Mouse (Mus musculus) A20 (cell line): ENCODE results near the gene Usp22.
"Not testable (repeated sequence)": the region's sequence is repeated elsewhere in the genome, so short reads cannot be mapped to it uniquely, and the experiment has no call there.

ENCODE experiments used
- DNase-seq: peaks from one replicate; pipeline ENCODE4 v3.0.0-alpha.2; 2011; ENCODE audit warnings: low read depth, low spot score

The Usp22 gene

DNA sequence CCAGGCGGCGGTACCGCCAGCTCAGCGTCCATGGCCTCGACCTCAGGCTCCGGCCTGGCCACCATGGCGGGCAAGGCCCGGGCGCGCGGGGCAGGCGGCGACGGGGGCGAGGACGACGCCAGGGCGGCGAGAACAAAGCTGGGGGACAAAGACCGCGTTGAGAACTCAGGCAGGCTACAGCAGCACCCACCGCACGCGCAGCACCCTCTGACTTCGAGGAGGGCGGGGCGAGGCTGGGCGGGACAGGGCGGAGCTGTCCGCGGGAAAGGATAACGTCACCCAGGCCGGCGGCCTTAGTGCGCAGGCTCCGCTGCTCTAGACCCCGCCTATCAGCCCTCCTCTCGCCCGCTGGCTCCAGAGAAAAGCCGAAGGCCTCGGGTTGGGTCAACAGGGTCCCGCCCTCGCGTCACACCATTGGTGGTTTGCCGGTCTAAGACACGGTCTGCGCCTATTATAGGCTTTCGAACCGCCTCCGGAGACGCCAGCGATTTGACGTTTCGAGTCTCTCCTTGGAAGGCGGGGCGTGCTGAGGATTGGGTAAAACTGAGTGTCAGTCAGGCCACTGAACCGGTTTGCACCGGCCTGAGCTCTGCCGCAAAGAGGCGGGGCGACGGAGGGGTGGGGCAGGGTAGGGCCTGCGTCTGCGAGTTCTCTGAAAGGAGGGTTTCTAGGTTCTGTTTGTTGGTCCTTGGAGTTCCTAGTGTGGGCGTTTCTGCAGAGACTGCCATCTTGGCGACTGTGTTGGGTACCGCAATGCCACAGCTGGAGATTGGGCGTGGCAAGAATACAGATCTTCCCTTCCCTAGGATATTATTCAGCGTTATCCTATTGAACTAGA, at the start of gene Usp22:
TSS of gene Usp22 (minus strand) at position 235 of the 838 bp plus-strand sequence.
- DNase-seq, result peak; percentile 100

DNA sequence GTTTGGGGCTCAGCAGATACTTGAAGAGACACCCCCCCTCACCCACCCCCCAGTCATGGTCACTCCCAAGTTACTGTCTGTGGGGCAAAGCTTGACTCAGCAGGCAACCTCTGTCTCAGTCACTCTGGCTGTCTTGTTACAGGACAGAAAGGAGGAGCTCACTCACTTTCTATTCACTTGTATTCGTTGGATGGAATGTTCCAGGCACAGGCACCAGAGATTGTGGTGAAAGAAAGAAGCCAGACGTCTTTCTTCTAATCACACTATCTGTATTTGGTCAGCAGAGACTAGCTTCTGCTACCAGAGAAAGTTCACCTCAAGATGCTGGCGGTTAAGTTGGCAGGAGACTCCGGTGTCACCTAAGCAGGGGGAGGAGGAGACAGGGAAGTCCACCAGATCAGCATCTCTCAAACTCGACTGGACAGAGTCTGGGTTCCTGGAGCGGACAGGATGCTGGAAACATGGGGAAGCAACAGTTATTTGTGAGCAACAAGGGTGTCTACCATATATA, 49.4 kb upstream of the Usp22 start:
- no peak for DNase-seq

DNA sequence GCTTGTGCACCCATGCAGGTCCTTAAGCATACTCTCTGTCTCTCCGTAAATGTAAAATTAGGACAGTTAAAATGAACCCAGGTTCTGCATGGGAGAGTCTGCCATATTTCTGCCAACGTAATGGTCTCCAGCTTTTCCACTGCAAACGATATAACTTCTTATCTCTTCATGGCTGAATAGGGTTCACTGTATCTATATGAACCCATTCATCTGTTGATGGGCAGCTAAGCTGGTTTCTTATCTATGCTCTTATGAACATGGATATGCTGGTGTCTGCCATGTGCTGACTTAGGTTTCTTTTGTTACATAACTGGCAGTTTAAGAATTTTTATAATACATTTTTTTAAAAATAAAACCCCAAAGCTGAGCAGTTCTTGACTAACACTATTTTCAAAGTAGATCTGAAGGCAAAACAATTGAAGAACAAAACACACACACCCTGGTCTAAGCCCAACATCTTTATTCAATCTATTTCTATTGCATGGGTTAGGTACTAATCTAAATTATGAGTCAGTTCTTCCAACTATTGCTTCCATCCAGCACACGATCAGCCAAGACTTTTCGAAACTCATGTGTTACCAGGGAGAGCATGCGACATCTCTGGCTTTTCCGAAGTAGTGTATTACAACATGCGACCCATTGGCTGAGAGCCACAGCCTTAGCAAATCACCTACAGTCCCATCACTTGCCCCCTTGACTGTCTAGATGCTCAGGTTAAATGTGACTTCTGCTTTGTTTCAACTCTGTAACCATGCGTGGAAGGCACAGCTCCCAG, 48.3 kb upstream of the Usp22 start:
- no peak for DNase-seq

DNA sequence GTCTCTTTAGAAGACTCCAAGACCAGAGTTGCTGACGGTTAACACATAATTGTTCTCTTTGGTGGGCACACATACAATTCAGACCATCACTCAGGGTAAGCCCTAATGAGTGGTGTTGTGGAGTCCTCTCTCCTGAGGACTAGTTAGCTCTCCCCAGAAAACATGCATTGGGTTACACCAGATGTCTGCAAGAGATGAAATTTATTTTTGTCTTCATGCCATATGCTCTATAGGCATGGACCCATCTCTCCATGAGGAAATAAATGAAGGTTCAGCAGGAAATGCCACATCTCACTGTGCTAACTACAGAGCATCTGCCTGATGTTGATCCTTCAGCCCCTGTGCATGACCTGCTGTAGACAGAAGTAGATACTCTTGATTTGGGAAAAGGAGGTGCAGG, 47.2 kb upstream of the Usp22 start:
- no peak for DNase-seq

DNA sequence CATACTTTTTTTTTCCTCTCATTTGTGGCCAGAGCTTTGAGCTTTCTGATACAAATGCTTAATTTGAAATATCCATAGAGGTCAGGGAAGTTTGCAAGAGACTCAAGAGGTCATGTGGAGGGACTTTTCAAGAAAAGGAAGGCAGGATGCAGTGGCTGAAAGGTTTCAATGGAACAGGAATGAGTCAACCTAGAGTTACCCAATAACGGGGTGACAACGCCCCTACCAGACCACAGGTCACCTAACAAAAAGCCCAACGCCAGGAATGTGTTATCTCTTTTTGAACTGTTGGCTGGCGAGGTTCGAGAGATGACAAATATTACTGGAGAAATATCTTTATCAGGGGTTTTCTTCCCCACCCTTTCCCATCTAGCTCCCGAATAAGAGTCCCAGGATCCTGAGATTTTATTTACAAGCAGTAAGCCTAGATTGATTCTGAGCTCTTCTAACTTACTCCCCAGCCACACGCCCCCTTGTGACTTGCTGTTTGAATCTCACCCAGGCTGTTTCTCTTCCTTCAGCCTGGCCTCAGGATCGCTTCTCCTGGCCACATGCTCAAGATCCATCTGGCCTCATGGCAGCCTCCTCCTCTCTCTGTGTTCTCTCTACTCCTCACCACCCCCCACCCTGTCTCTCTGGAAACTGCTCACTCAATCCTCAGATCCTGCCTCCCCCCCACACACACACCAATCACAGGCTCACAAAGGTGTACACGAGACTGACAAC, 45.5 kb upstream of the Usp22 start:
- peak; percentile 21 for DNase-seq

DNA sequence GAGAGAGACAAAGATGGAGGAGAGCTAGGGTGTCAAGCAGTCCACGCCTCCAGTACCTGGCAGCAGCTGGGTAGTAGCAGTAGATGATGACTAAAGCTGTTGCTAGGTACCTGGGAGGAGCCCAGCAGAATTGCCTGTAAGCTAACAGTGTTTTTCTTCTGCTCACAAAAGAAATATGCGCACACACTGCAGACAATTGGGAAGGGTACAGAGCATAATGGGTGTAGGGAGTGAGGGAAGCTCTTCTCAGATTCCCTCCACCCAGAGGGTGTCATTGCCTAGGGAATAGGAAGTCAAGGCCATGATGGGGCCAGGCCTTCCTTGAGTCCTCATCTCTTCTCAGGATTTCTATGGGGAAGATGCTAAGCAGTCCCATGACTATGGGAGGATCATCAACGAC, 41.1 kb upstream of the Usp22 start:
- no peak for DNase-seq

DNA sequence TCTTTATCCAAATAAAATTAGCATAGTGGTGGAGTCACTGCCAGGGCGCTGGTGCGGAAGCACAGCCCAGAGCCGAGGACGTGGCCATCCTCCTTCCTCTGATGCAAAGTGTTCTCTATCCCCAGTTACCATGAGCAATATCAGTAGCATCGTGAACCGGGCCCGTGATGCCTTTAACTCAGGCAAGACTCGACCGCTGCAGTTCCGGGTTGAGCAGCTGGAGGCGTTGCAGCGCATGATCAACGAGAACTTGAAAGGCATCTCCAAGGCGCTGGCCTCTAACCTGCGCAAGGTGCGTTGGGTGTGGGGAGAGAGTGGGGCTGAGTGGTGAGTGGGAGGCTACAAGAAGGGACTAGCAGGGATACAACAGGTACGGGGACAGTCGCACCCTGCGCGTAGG, 37.2 kb upstream of the Usp22 start:
- no peak for DNase-seq

DNA sequence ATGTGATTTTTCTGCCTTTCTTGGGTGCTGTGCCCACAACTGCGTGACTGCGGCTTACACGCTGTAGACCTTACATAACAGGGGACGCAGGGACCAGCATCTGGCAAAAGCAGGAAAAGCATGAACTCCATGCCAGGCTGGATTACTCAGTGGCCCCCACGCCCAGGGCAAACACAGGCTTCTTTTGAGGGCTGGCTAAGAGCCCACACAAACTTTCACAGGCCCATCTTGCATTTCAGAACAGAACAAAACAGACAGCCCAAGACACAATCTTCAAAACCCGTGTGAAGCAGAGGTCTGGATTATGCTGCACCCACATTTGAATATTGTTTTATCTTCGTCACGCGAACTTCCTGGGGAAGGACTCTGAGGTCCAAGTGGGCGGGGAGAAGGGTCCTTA, 33.5 kb upstream of the Usp22 start:
- no peak for DNase-seq

DNA sequence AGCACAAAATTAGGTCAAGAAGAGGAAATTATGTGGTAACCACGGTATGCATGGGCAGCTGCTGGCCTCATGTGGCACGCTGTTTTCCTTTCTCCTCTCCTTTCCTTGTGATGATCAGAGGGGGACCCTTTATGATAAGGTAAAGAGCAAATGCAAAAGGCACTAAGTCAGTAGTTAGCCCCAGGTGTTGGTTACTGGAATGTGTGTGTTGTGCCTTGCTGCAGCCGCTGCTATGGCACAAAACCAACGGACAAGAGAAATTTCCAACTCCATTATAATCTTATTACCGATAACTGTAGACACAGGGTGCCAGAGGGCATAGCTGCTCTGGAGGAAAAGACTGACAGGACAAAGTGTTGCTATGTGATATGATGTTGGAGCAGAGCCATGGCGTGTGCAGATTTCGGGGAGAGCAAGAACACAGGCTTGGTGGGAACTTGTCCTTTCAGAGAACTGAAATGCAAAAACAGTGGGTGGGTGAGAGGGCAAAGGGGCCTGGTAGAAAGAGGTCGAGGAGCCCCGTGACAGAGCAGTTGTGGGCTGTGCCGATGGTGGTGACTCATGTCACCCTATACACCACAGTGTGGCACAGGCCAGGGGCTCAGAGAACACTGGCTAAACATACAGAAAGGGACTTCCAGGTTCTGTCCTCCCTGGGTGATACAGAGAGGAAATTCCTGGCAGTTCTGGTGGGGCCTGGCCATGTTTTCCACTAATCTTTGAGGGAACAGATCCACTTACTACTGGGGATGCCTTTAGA, 32.8 kb upstream of the Usp22 start, which contains the start of gene Aldh3a1:
TSS of gene Aldh3a1 (plus strand) at position 51 of the 760 bp plus-strand sequence.
- DNase-seq, result no peak

DNA sequence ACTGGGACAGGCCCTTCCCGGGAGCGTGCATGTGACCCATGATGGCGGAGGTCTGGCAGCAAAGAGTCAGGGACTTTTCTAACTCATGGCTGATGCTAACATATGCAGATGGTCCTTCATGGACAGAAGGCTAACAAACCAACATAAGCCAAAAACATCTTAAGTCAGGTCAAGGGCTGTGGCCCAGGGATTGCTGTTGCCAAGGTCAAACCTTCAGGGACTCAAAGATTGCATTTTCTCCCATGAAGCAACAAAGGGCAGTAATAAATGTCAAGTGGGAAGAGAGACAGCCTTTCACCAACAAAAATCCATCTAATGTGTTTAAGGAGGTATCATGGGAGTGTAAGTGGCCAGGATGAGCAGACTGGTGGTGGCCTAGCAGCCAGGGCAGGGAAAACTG, 31.3 kb upstream of the Usp22 start:
- no peak for DNase-seq

DNA sequence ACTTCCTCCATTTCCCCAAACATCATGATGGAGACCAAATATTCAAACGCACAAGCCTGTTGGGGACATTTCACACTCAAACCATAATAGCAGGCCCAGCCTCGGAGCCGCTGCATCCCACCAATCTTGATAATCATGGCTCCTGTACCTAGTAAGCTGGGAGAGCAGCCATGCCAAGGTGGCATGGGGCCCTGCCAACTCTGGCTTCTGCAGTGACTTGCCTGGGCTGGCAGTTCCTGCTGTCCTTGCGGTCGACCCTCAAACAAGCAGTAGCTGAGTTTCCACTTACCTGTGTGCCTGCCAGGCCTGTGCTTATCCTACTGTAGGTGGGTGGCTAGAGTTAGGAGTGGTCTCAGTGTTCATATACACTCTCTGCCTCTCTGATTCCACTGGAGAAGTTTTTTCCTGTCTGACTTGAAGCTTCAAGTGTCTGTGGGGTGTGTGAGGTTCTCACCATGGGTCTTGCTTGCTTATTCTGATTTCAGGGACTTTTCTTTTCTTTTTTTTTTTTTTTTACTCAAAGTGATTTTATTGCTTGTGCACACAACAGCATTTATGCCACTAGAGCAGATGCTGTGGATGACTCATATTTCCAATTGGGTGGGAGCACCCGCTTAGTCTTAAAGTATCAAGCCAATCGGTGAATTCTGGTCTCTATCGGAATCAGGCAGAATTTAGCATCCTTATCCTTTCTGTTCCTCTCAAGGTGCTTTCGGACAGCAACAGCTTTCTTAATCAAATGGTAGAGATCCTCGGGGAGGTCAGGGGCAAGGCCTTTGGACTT, 30.5 kb upstream of the Usp22 start:
- DNase-seq, result no peak

DNA sequence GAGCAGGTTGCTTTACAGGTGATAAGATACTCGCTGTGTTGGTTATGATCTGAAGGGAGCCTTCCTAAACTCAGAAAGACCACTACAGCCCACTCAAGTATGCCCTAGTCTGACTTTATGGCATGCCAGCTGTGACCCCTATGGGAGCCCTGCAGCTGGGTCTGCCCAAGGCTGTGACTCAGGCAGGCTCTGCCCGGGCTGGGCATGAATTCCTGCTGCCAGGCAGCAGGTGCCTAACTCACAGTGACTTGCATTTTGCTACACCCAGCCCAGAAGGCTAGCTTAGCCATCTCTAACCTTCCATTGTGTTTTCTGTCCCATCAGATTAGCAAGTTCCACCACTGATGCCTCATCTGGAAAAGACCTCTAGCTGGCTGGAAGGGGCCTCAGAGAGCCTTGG, 28.0 kb upstream of the Usp22 start:
- DNase-seq, result no peak

DNA sequence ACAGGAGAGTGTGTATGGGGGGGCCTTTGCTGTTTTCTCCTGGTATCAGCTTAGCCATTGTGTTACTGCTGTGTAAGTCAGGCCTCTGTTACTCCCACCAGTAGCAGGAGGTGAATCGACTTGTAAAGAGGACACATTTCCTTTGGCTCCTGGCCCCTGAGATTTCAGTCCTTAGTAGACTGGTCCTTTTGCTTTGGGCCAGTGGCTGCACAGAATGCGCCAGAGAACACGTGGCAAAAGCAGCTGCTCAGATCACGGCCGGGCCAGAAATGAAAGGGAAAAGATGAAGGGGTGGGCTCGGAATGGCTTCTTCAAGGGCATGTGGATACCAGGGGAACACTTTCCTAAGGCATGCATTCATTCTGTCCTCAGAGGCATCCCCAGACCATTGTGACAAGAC, 27.3 kb upstream of the Usp22 start:
- no peak for DNase-seq

DNA sequence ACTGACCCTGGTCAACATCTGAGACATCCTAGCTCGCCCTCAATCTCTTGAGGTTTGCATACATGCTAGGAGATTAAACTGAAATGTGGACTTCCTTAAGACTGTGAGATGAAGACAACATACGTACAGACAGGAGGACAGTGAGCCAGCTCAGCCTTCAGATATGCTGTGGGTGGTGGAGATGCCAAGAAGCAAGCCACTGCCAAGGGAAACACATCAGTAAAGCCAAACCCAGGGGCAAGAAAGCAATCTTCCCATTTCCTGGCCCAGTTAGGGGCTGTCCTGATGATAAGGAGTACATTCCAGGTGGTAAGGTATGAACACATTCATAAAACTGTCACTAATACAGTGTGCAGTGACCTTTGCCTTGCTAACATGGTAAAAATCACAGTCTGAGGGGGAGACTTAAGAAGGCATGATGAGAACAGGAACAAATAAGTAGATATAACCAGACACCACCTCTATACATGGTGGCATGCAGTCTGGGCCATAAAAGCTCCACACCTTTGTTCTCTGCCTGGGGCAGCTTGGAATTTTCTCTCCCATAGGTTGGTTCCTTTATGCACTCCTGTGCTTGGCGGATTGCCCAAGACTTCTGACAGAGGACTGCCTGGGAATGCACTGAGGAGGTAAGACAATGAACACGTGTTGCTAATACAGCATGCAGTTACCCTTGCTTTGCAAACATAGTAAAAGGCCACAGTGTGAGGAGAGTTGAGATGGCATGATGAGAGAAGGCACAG, 24.9 kb upstream of the Usp22 start:
- no peak for DNase-seq

DNA sequence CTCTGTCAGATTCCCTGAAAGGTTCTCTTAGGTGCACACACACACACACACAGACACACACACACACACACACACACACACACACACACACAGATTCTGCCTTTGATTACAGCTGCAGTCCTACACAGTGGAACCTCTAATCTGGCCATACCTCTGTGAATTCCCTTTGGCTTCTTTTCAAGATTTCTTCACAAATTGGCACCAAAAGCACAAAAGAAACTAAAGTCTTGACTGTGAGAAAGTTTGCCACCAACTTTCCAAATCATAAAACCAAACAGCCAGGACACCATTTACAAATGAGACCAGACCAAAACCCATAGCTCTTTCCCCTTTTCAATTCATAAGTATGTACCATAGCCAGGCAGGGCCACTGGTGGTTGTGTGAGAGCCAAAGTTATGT, 23.1 kb upstream of the Usp22 start:
- no peak for DNase-seq

DNA sequence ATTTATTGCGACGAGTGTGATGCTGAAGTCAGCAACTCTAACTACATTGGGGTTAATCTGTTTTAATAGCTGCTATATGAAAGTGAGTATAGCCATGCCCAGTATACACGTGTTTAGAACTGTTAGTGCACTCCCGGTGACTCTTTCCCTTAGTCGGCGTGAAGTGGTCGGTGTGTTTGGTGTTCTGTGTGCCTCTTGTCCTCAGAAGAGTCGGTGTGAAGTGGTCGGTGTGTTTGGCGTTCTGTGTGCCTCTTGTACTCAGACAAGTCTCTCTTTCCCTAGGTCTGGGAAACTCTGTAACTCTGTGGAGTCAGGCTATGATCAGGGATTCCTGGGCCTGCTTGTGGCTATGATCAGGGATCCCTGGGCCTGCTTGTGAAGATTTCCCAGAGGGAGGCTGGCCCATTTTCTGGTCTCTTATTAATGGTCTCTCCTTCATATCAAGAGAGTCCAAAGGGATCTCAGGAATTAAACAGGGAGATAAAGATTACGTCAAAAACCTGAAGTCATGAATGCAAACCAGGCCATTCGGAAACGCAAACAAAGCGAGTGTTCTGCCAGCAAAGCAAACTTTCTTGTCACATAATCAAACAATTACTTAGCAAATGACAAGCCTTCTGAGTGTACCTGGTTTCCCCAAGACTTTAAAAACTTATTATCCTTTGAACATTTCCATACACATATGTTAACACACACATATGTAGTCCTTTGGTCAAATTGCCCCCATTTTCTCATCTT, 21.9 kb upstream of the Usp22 start:
- DNase-seq, result no peak

DNA sequence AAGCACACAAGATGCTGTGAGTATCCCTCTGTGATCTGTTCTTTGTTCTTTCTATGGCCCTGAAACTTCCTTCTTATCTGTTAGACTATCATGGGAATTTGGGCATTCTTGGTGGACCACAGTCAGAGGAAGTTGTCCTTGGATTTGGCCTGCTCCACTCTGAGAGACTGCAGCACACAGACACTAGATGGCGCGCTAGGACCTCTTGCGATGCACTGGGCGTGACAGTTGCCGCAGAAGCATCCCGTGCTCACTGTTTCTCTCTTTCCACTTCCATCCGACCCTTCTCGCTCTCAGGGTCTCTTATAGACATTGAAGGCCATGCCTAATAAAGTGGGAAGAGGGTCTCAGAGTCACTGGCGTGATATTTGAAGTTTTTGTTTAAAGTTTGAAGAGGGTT, 18.5 kb upstream of the Usp22 start:
- peak; percentile 74 for DNase-seq

DNA sequence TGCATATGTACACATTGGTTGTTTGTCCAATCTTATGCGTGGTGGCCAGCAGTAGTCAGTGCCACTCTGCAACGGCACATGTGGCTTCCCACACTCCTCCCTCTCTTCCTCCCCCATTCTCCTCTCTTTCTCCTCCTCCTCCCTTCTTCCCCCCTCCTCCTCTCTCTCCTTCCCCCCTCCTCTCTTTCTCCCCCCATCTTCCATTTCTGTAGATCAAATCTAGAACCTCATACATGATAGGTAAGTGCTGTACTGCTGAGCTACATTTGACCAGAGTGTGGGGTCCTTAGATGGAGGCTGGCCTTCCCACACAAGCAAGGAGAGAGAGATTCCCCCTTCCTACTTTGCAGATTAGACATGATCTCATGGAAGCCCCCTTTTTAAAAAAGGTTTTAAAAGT, 17.9 kb upstream of the Usp22 start:
- DNase-seq, result no peak

DNA sequence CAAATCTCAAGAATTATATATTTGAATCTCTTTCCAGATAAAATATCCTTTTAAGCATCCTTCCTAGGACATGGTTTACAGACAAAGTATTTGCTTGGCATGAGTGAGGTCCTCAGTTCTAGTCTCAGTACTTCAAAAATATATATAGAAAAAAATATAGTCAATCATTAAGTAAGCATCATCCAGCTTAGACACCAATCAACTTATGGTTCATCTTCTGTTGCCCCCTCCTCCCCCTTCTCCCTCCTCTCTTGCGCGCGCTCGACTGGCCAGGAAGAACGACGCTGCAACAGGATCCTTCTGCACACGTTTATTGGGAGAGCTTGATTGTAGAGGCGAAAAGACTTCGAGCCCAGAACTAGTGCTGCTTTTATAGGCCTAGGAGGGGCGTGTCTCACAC, 17.3 kb upstream of the Usp22 start:
- not testable (repeated sequence) for DNase-seq
